Mouse (Mus musculus) liver, embryonic 11.5 days (tissue): ENCODE measurements around the gene Lrch1. TPM values are rescaled to one million over a fixed set of nuclear protein-coding genes. Genes with fewer than 3 reads are reported as not detected.

ENCODE experiments used
- ATAC-seq: fragments of 200-750 bp; cut with Nextera tagmentation; replicated peaks from 2 replicates; pipeline ENCODE4 v1.8.0; 2017; ENCODE audit warnings: moderate number of reproducible peaks, mild to moderate bottlenecking, moderate TSS enrichment, moderate library complexity; ENCODE audit not compliant: low FRiP score
- DNase-seq: peaks from one replicate; pipeline ENCODE4 v3.0.0-alpha.2; 2017; ENCODE audit warnings: low spot score
- H3K27ac ChIP-seq: fragments of 300-500 bp; sonication (generic); 2 replicates; pipeline ENCODE4 v1.5.1; 2014; ENCODE audit warnings: mild to moderate bottlenecking, low read depth, low read length, control low read depth
- H3K27me3 ChIP-seq: fragments of 300-500 bp; sonication (generic); replicated peaks from 2 replicates; pipeline ENCODE4 v1.6.1; 2014; ENCODE audit warnings: low read length, mixed read lengths; ENCODE audit not compliant: control insufficient read depth, insufficient read depth
- H3K36me3 ChIP-seq: fragments of 300-500 bp; sonication (generic); 2 replicates; pipeline ENCODE4 v1.6.1; 2014; ENCODE audit warnings: mild to moderate bottlenecking, low read length, moderate library complexity, mixed read lengths; ENCODE audit not compliant: control insufficient read depth, insufficient read depth
- H3K4me1 ChIP-seq: fragments of 300-500 bp; sonication (generic); replicated peaks from 2 replicates; pipeline ENCODE4 v1.6.1; 2014; ENCODE audit warnings: low read length, mixed read lengths; ENCODE audit not compliant: control insufficient read depth, insufficient read depth
- H3K4me2 ChIP-seq: fragments of 300-500 bp; sonication (generic); 2 replicates; pipeline ENCODE4 v1.6.1; 2014; ENCODE audit warnings: mild to moderate bottlenecking, control low read depth, moderate library complexity
- H3K4me3 ChIP-seq: fragments of 300-500 bp; sonication (generic); 2 replicates; pipeline ENCODE4 v1.5.1; 2014; ENCODE audit warnings: low read depth, low read length, control low read depth
- H3K9ac ChIP-seq: fragments of 300-500 bp; sonication (generic); 2 replicates; pipeline ENCODE4 v1.6.1; 2014; ENCODE audit warnings: low read depth, low read length, control low read depth
- H3K9me3 ChIP-seq: fragments of 300-500 bp; sonication (generic); 2 replicates; pipeline ENCODE4 v1.6.1; 2016; ENCODE audit warnings: low read length, inconsistent platforms, mixed read lengths; ENCODE audit not compliant: control insufficient read depth
- WGBS: fragments of 180-500 bp; shearing (Covaris S2); extraction: QIAGEN DNeasy Blood & Tissue Kit; methylation state at CpG from one replicate; pipeline ENCODE4 v1.1.7; 2014; 5-methylcytosine and 5-hydroxymethylcytosine counted together
- polyA plus RNA-seq: library from polyadenylated mRNA; unstranded; fragments of >200 nt; fragmentation: Nextera tagmentation; extraction: Ambion mirVana; gene quantifications from 2 replicates; pipeline ENCODE4 v1.2.1, GENCODE M21; 2014

The Lrch1 gene
- polyA plus RNA-seq, 1 experiment from 2014 or later, result 8.0 TPM

DNA sequence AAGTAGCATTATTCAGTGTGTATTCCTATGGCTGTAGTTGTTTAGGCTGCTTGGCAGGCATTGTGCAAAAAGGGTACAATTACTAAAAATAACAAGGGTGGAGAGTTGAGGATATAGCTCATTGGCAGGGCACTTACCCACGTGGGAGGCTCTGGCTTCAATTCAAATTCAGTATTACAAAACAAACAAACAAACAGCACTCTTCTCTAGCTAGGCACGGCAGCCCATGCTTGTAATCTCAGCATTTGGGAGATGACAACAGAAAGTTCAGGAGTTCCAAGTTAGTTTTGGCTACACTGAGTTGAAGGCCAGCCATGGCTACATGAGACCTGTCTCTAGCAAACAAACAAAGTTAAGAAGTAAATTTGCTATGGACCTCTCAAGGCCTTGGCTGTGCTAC lies 9.0 kb upstream of the Lrch1 start:
- Histone ChIP-seq H3K27me3 (no peaks in the 10 kb centered on the region), H3K4me3 (no peak overlapping the region), H3K4me1 (no peaks in the 10 kb centered on the region), H3K27ac (no peak overlapping the region), H3K4me2 (no peak overlapping the region), H3K36me3 (no peaks in the 10 kb centered on the region), H3K9me3 (no peaks in the 10 kb centered on the region), H3K9ac (no peak overlapping the region)
- DNase-seq (no peak), ATAC-seq (no peak)
- 46% methylated on average over 2 of the region's 2 CpGs for WGBS

DNA sequence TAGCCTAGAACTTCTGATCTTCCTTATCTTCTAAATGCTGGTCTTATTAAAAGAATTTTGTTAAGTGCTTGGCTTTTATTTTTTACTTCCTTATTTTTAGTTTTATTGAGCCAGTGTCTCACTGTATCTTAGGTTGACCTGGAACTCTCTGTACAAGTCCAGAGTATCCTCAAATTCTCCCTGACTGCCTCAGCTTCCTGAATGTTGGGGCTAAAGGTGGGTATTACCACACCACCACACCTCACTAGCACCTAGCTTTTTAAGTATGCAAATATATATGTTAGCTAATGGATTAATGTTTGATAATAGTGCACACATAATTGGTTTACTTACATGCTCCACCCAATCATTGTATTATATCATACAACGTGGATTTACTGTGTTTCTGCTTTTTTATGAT lies 8.6 kb upstream of the Lrch1 start:
- no peak for ATAC-seq
- H3K36me3 ChIP-seq, result no peaks in the 10 kb centered on the region
- H3K27me3 ChIP-seq, result no peaks in the 10 kb centered on the region
- no peak overlapping the region for H3K9ac ChIP-seq
- no peak overlapping the region for H3K27ac ChIP-seq
- H3K4me2 ChIP-seq, result no peak overlapping the region
- H3K4me3 ChIP-seq, result no peak overlapping the region
- DNase-seq, result no peak
- no peaks in the 10 kb centered on the region for H3K9me3 ChIP-seq
- no peaks in the 10 kb centered on the region for H3K4me1 ChIP-seq
- WGBS, result 76% methylated on average over 1 of the region's 1 CpGs

GRCm38 (mm10) chr14:74948426-74949240 lies 957 bp upstream of the Lrch1 start:
- DNase-seq (peak; percentile 41), ATAC-seq (peak; percentile 35)
- Histone ChIP-seq H3K9me3 (no peaks in the 10 kb centered on the region), H3K9ac (no peak overlapping the region), H3K27ac (no peak overlapping the region), H3K4me3 (peak overlapping the region; percentile 89), H3K4me2 (peak overlapping the region; percentile 94), H3K4me1 (peaks cover 12% of the 10 kb centered on the region), H3K27me3 (no peaks in the 10 kb centered on the region), H3K36me3 (no peaks in the 10 kb centered on the region)
- 41% methylated on average over 14 of the region's 14 CpGs for WGBS

DNA sequence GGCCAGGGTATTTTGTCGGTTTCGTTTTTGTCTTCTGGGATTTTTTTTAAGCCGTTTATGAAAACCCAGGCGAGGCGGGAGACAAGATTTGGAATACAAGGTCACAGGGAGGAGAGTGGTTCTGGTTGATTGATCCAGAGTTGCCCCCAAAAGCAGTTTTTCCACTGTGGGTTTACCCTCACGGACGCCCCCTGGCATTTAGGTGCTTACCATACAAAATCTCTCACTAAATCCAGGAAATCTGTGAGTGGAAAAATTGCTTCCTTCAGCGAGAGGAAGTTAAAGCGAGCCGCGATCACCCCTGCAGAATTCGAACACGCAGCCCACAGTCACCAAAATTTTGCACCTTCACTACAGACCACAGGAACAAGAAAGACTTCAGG lies 329 bp upstream of the Lrch1 start:
- Histone ChIP-seq H3K27me3 (no peaks in the 10 kb centered on the region), H3K4me2 (peak overlapping the region; percentile 94), H3K4me1 (peaks cover 12% of the 10 kb centered on the region), H3K36me3 (no peaks in the 10 kb centered on the region), H3K9me3 (no peaks in the 10 kb centered on the region), H3K4me3 (peak overlapping the region; percentile 89), H3K27ac (peak overlapping the region; percentile 79; the same call in 1 of the 2 replicates), H3K9ac (peak overlapping the region; percentile 92)
- DNase-seq (no peak), ATAC-seq (no peak)
- 16% methylated on average over 13 of the region's 13 CpGs for WGBS

GRCm38 (mm10) chr14:74946751-74947375 lies 813 bp downstream of the Lrch1 start:
- Histone ChIP-seq H3K9ac (peak overlapping the region; percentile 92), H3K4me2 (peak overlapping the region; percentile 94), H3K4me1 (peaks cover 12% of the 10 kb centered on the region), H3K4me3 (peak overlapping the region; percentile 89), H3K9me3 (no peaks in the 10 kb centered on the region), H3K27me3 (no peaks in the 10 kb centered on the region), H3K27ac (peak overlapping the region; percentile 79), H3K36me3 (no peaks in the 10 kb centered on the region)
- WGBS, result under 1% methylated on average over 56 of the region's 56 CpGs
- peak; percentile 76 for DNase-seq
- ATAC-seq, result peak; percentile 87

DNA sequence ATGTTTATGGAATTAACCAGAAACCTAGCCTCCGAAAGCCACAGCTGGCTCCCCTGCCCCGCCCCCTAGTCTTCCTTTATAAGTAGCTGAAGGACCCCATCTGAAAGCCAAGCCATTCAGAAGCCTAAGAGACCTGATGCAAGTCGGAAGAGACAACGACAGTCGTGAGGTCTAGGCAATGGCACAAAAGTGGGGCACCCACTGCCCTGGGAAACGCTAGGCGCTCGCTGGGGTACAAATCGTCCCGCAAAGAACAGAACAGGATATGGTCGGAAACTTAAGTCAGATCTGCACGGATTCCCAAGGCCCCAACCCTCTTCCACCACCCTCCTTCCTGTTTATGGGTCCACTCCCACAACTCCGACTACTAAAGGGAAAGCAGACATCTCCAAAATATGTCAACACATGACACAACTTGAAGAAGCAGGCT lies 1.3 kb downstream of the Lrch1 start:
- Histone ChIP-seq H3K4me3 (peak overlapping the region; percentile 89), H3K4me2 (peak overlapping the region; percentile 94), H3K9me3 (no peaks in the 10 kb centered on the region), H3K27ac (peak overlapping the region; percentile 79; the same call in 1 of the 2 replicates), H3K9ac (peak overlapping the region; percentile 92), H3K27me3 (no peaks in the 10 kb centered on the region), H3K36me3 (no peaks in the 10 kb centered on the region), H3K4me1 (peaks cover 12% of the 10 kb centered on the region)
- DNase-seq (no peak), ATAC-seq (peak; percentile 1; the same call in 1 of the 2 replicates)
- 5% methylated on average over 13 of the region's 13 CpGs for WGBS

DNA sequence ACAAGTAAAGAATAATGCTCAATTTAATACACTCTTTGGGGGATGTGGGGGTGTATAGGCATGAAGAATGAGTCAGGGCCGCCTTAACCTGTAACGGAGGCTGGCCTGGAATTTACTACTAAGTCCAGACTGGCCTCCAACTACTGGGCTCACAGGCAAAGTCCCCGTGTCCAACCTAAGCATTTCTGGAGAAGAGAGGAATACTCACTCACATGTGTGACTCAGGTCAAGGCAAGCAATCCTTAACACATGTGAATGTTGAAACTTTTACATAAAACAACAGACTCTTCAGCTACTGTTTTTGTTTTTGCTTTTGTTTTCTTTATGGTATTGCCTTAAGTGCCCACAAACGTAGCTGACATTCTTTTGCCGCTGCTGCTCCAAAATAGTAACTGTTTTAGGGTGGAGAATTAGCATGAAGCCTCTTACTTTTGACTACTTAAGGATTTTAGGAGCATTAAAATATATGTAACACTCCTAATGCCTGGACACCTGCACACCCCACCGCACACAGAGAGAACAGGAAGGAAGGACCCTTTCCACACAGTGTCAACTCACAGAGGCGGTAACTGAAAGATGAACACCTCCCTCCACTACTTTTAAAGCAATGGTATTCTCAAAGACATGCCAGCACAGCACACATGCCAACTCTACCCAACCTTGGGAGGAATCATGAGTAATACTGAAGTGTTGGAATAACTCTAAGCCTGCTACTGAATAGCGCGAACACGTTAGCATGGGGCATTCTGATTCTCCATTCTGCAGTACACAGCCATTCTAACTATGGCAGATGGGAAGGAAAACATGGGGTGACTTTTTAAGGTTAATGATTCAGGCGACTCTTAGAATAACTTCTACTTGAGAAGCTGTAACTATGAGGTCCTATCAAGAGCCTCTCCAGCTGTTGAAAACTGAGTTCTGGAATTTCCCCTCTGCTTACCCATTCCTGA lies 2.1 kb downstream of the Lrch1 start:
- Histone ChIP-seq H3K9me3 (no peaks in the 10 kb centered on the region), H3K9ac (peak overlapping the region; percentile 92), H3K27ac (no peak overlapping the region), H3K36me3 (no peaks in the 10 kb centered on the region), H3K27me3 (no peaks in the 10 kb centered on the region), H3K4me1 (peaks cover 12% of the 10 kb centered on the region), H3K4me2 (peak overlapping the region; percentile 94), H3K4me3 (peak overlapping the region; percentile 89)
- ATAC-seq, result no peak
- no peak for DNase-seq
- 77% methylated on average over 11 of the region's 11 CpGs for WGBS

GRCm38 (mm10) chr14:74944128-74944755 lies 3.4 kb downstream of the Lrch1 start:
- 92% methylated on average over 7 of the region's 7 CpGs for WGBS
- no peak overlapping the region for H3K4me3 ChIP-seq
- no peak overlapping the region for H3K27ac ChIP-seq
- peaks cover 12% of the 10 kb centered on the region for H3K4me1 ChIP-seq
- H3K27me3 ChIP-seq, result no peaks in the 10 kb centered on the region
- no peak overlapping the region for H3K4me2 ChIP-seq
- DNase-seq (no peak), ATAC-seq (no peak)
- no peaks in the 10 kb centered on the region for H3K36me3 ChIP-seq
- no peak overlapping the region for H3K9ac ChIP-seq
- no peaks in the 10 kb centered on the region for H3K9me3 ChIP-seq
